Mouse (Mus musculus) testis, adult 2 months (tissue): ENCODE data around the gene Arl10.

Experiments used
- CTCF ChIP-seq: fragments of 200-500 bp; IDR thresholded peaks from 2 replicates; pipeline ENCODE4 v1.5.1; 2012; ENCODE audit warnings: low read depth, mild to moderate bottlenecking, inconsistent platforms, low read length, moderate library complexity; ENCODE audit not compliant: control insufficient read depth, insufficient read depth, insufficient replicate concordance
- POLR2A ChIP-seq: fragments of 200-500 bp; IDR thresholded peaks from 2 replicates; pipeline ENCODE4 v1.6.1; 2012; ENCODE audit warnings: low read depth, mild to moderate bottlenecking, inconsistent platforms, low read length, moderate library complexity; ENCODE audit not compliant: control insufficient read depth

- TF ChIP-seq CTCF (no peak), POLR2A (peak; percentile 73)
These were observed 15.5 kb downstream of the Arl10 start, which contains the start of the genes Nop16 and Higd2a for GRCm38 (mm10) chr13:54589996-54590951.
